Mouse (Mus musculus) midbrain, embryonic 14.5 days (tissue): Measurements from ENCODE around the gene Igf2. TPM values are rescaled to one million over a fixed set of nuclear protein-coding genes. Genes with fewer than 3 reads are reported as not detected.

ENCODE experiments used
- ATAC-seq: fragments of 200-750 bp; cut with Nextera tagmentation; 2 replicates; pipeline ENCODE4 v1.8.0; 2017; ENCODE audit warnings: moderate number of reproducible peaks, moderate library complexity; ENCODE audit not compliant: low FRiP score, low TSS enrichment
- DNase-seq: peaks from one replicate; pipeline ENCODE4 v3.0.0-alpha.2; 2015
- H3K27ac ChIP-seq: fragments of 300-500 bp; sonication (generic); replicated peaks from 2 replicates; pipeline ENCODE4 v1.5.1; 2014; ENCODE audit warnings: mild to moderate bottlenecking, low read depth, low read length, moderate library complexity
- H3K27me3 ChIP-seq: fragments of 300-500 bp; sonication (generic); 2 replicates; pipeline ENCODE4 v1.6.1; 2014; ENCODE audit warnings: low read length, control low read depth, mixed read lengths; ENCODE audit not compliant: control insufficient read depth, insufficient read depth
- H3K36me3 ChIP-seq: fragments of 300-500 bp; sonication (generic); 2 replicates; pipeline ENCODE4 v1.6.1; 2014; ENCODE audit warnings: low read length, control low read depth; ENCODE audit not compliant: control insufficient read depth, insufficient read depth
- H3K4me1 ChIP-seq: fragments of 300-500 bp; sonication (generic); 2 replicates; pipeline ENCODE4 v1.6.1; 2014; ENCODE audit warnings: mild to moderate bottlenecking, antibody characterized with exemption, low read length, control low read depth; ENCODE audit not compliant: control insufficient read depth, insufficient read depth
- H3K4me2 ChIP-seq: fragments of 300-500 bp; sonication (generic); 2 replicates; pipeline ENCODE4 v1.6.1; 2014; ENCODE audit warnings: mild to moderate bottlenecking, low read length, moderate library complexity
- H3K4me3 ChIP-seq: fragments of 300-500 bp; sonication (generic); replicated peaks from 2 replicates; pipeline ENCODE4 v1.5.1; 2014; ENCODE audit warnings: low read depth, low read length
- H3K9ac ChIP-seq: fragments of 300-500 bp; sonication (generic); replicated peaks from 2 replicates; pipeline ENCODE4 v1.6.1; 2014; ENCODE audit warnings: mild to moderate bottlenecking, low read length, moderate library complexity
- H3K9me3 ChIP-seq: fragments of 300-500 bp; sonication (generic); 2 replicates; pipeline ENCODE4 v1.6.1; 2016; ENCODE audit warnings: low read length, control low read depth, mixed read lengths; ENCODE audit not compliant: control insufficient read depth
- WGBS: fragments of 180-500 bp; shearing (Covaris S2); extraction: QIAGEN DNeasy Blood & Tissue Kit; methylation state at CpG from one replicate; pipeline ENCODE4 v1.1.7; 2014; 5-methylcytosine and 5-hydroxymethylcytosine counted together
- polyA plus RNA-seq: library from polyadenylated mRNA; unstranded; fragments of >200 nt; fragmentation: Nextera tagmentation; extraction: Ambion mirVana; gene quantifications from 2 replicates; pipeline ENCODE4 v1.2.1, GENCODE M21; 2014

Igf2 gene
- polyA plus RNA-seq, 1 experiment from 2014 or later = 102 TPM

DNA sequence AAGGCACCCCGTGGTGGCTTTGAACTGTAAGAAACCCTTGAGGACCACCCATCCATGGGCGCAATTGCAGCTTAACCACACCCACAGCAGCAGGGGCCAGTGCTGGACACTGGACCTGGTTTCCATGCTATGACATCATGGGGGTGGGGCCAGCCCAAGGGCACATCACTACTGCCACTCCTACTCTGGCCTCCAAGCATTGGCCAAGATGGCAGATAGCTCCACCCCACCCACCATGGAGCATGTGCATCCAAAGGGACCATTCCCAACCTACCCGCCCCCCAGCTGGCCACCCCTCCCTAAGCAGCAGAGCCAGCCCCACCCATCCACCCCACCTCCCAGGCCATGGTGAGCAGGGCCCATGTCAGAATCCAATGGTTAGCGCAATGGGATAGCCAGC lies 10.6 kb downstream of the Igf2 start:
- Histone ChIP-seq H3K9ac (no peak overlapping the region), H3K4me1 (peaks cover 8% of the 10 kb centered on the region; the same call in 1 of the 2 replicates), H3K27ac (no peak overlapping the region), H3K36me3 (no peaks in the 10 kb centered on the region), H3K4me3 (no peak overlapping the region), H3K9me3 (no peaks in the 10 kb centered on the region), H3K27me3 (peaks cover 78% of the 10 kb centered on the region), H3K4me2 (no peak overlapping the region)
- ATAC-seq (no peak), DNase-seq (no peak)
- 24% methylated on average over 4 of the region's 4 CpGs for WGBS

DNA sequence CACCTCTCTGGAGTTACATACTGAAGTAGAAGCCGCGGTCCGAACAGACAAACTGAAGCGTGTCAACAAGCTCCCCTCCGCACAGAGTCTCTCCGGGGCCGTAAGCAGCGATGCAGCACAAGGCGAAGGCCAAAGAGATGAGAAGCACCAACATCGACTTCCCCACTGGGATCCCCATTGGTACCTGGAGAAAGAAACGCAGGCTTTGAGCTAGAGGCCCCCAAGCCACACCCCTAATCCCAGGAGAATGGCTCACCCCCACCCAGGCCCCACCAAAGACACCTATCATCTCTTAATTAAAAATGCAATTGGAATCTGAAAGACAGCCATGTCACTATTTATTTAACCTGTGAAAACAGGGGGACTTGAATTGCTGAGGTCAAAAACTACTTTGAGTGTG lies 11.0 kb downstream of the Igf2 start:
- no peaks in the 10 kb centered on the region for H3K9me3 ChIP-seq
- peaks cover 7% of the 10 kb centered on the region; the same call in 1 of the 2 replicates for H3K4me1 ChIP-seq
- peaks cover 73% of the 10 kb centered on the region for H3K27me3 ChIP-seq
- H3K4me3 ChIP-seq = no peak overlapping the region
- whole genome bisulfite sequencing = 3% methylated on average over 11 of the region's 11 CpGs
- no peak overlapping the region for H3K27ac ChIP-seq
- DNase-seq (no peak), ATAC-seq (no peak)
- no peaks in the 10 kb centered on the region for H3K36me3 ChIP-seq
- H3K4me2 ChIP-seq = no peak overlapping the region
- no peak overlapping the region for H3K9ac ChIP-seq

DNA sequence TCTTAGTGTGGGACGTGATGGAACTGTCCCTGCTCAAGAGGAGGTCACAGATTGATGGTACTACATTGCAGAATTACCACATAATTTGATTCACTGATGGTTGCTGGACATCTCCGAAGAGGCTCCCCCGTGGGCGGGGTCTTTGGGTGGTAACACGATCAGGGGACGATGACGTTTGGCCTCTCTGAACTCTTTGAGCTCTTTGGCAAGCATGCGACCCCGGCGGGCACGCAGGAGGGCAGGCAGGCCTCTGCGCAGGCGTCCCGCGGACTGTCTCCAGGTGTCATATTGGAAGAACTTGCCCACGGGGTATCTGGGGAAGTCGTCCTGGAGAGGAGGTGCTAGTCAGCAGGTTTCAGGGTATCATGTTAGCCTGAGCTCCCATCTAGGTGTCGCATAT lies 12.9 kb downstream of the Igf2 start:
- no peak overlapping the region for H3K27ac ChIP-seq
- no peaks in the 10 kb centered on the region for H3K9me3 ChIP-seq
- H3K4me1 ChIP-seq = peaks cover 2% of the 10 kb centered on the region; the same call in 1 of the 2 replicates
- no peak overlapping the region for H3K9ac ChIP-seq
- no peaks in the 10 kb centered on the region for H3K36me3 ChIP-seq
- no peak overlapping the region for H3K4me2 ChIP-seq
- 3% methylated on average over 18 of the region's 18 CpGs for WGBS
- DNase-seq = peak; percentile 13
- H3K4me3 ChIP-seq = no peak overlapping the region
- ATAC-seq = no peak
- H3K27me3 ChIP-seq = peaks cover 54% of the 10 kb centered on the region

DNA sequence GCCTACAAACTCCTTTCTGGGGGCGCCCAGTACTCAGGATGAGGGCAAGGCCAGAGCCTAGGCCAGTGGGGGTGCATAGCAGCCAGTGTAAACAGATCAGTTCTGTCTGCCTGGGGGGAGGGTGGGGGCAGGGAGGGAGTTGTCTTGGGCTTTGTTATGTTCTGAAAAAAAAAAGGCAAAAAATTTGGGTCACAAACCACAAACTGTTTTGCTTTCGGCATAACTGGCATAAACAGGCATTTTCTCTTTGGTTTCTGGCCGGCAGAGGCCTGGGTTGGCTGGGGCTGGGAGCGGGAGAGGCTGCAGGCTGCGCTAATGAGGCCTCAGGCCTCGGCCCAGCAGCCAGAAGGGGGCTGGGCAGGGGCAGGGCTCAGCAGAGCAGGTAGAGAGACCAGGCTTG lies 19.9 kb downstream of the Igf2 start:
- no peak overlapping the region for H3K4me3 ChIP-seq
- no peaks in the 10 kb centered on the region for H3K36me3 ChIP-seq
- H3K27me3 ChIP-seq = no peaks in the 10 kb centered on the region
- H3K9ac ChIP-seq = no peak overlapping the region
- 40% methylated on average over 6 of the region's 6 CpGs for WGBS
- H3K4me1 ChIP-seq = no peaks in the 10 kb centered on the region
- DNase-seq = no peak
- H3K27ac ChIP-seq = no peak overlapping the region
- ATAC-seq = no peak
- H3K9me3 ChIP-seq = no peaks in the 10 kb centered on the region
- no peak overlapping the region for H3K4me2 ChIP-seq

DNA sequence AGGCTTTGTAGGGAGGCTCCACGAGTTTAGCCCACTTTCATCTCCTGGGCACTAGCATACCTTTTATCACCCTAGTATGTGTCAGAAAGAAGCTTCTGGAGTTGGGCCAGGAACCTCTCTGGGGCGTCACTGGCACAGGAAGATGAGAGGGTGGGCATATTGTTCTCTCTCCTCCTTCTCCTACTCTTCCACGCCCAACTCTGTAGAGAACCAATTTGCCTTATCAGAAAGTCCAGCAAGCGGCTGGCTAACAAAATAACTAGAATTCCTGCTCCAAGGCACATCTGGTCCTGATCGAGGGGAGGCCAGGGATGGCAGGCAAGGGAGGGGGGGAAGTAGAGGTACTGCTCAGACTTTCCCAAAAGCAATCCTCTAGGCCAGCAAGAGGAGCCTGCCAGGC lies 21.6 kb downstream of the Igf2 start:
- 61% methylated on average over 5 of the region's 5 CpGs for WGBS
- Histone ChIP-seq H3K27me3 (no peaks in the 10 kb centered on the region), H3K27ac (no peak overlapping the region), H3K4me1 (no peaks in the 10 kb centered on the region), H3K9me3 (no peaks in the 10 kb centered on the region), H3K36me3 (no peaks in the 10 kb centered on the region), H3K4me3 (no peak overlapping the region), H3K9ac (no peak overlapping the region), H3K4me2 (no peak overlapping the region)
- ATAC-seq = no peak
- DNase-seq = no peak

DNA sequence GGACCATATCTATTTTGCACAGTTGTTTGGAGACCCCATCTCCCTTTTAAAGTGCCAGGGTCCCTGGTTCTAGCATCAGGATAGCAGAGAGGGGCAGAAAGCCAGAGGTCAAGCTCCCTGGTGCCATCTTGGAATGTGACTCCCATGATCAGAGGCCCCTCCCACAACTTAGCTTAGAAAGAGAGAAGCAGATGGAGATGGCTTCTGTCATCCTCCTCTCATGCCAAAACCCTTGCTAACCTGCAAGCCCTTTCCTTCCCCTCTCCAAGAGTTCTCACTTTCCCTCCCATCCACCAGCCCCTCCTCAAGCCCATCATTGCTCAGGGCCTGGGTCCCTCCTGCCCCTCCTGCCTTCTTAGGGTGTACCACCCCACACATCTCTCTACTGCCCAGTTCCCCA lies 30.4 kb downstream of the Igf2 start:
- Histone ChIP-seq H3K9me3 (no peaks in the 10 kb centered on the region), H3K27me3 (no peaks in the 10 kb centered on the region), H3K27ac (no peak overlapping the region), H3K36me3 (no peaks in the 10 kb centered on the region), H3K4me3 (no peak overlapping the region), H3K4me2 (no peak overlapping the region), H3K9ac (no peak overlapping the region), H3K4me1 (0 out of 2 replicates have a peak, but pooled peaks cover 3% of the 10 kb centered on the region)
- ATAC-seq (no peak), DNase-seq (no peak)

DNA sequence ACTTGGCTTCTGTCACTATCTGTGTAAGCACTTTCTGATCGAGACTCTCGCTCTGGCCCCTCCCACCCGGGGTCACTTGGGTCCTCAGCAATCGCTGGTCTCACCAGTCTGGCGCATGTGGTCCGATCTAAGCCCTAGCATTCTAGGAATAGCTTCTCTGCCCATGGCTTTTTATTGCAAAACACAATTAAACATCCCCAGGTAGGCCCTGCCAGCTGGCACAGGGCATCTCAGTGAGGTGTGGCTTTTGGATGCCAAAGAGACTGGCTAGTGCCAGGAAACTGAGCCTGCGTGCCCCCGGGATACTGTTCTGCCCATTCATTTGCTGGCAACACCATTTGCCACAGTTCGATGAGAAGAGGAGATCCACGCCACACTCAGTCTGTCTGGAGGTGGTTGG lies 35.9 kb downstream of the Igf2 start:
- no peaks in the 10 kb centered on the region for H3K9me3 ChIP-seq
- no peak for DNase-seq

DNA sequence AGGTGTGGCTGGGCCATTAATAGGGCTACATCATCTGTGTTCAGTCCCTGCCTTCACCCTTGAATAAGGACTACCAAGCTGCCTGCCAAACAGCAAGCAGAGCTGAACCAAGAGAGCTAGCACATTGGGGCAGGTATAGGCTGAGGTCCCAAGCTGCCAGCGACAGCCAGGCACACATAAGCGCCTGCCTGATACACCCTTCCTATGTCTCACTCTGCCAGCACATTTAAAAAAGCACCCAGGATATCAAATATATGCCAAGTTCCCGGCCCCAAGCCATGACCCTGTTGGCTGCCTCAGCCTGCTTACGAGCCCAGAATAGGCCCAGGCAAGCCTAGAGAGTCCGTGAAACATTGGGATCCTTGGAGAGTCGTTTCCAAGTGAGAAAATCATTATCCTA lies 36.8 kb downstream of the Igf2 start:
- Histone ChIP-seq H3K27me3 (no peaks in the 10 kb centered on the region), H3K4me1 (no peaks in the 10 kb centered on the region), H3K9ac (no peak overlapping the region), H3K9me3 (no peaks in the 10 kb centered on the region), H3K4me2 (no peak overlapping the region), H3K27ac (no peak overlapping the region), H3K4me3 (no peak overlapping the region), H3K36me3 (no peaks in the 10 kb centered on the region)
- no peak for DNase-seq
- 82% methylated on average over 6 of the region's 6 CpGs for WGBS
- no peak for ATAC-seq

More for the DNA sequence above, 35.9 kb downstream of the Igf2 start:
- no peak overlapping the region for H3K4me3 ChIP-seq
- no peak for ATAC-seq
- 88% methylated on average over 10 of the region's 10 CpGs for WGBS
- no peaks in the 10 kb centered on the region for H3K4me1 ChIP-seq
- H3K27ac ChIP-seq = no peak overlapping the region
- no peak overlapping the region for H3K9ac ChIP-seq
- H3K36me3 ChIP-seq = no peaks in the 10 kb centered on the region
- H3K4me2 ChIP-seq = no peak overlapping the region
- H3K27me3 ChIP-seq = no peaks in the 10 kb centered on the region

DNA sequence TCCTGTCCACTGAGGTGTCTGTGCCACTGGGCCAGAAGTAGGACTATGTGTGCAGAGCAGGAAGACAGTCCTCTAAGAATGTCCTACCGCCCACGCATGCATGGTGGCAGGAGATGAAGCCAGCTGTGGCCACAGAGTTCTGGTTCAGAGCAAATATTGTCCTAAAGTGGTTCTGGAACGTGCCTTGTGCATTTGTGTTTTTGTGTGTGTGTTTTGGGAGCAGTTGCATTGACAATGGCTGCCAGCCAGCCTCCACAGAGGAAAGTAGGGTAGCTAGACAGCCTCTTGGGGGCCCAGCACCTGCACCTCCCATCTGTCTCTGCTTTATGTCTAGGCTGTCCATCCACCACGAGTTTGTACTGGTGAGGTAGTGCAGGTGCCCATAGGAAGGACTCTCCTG lies 44.4 kb downstream of the Igf2 start:
- Histone ChIP-seq H3K4me3 (no peak overlapping the region), H3K9me3 (no peaks in the 10 kb centered on the region), H3K27ac (no peak overlapping the region), H3K36me3 (no peaks in the 10 kb centered on the region), H3K27me3 (no peaks in the 10 kb centered on the region), H3K9ac (no peak overlapping the region), H3K4me2 (no peak overlapping the region), H3K4me1 (no peaks in the 10 kb centered on the region)
- DNase-seq = no peak
- 76% methylated on average over 4 of the region's 4 CpGs for WGBS
- ATAC-seq = no peak
